Mouse (Mus musculus) brain, embryonic 14.5 days (tissue): ENCODE results near the gene Gm17268.

Source experiments
- CTCF ChIP-seq: fragments of 200-500 bp; IDR thresholded peaks from 2 replicates; pipeline ENCODE4 v1.5.1; 2012; ENCODE audit warnings: inconsistent platforms, mild to moderate bottlenecking, moderate library complexity, borderline replicate concordance; ENCODE audit not compliant: insufficient read depth, insufficient read length; ENCODE audit errors: extremely low read depth
- POLR2A ChIP-seq: fragments of 200-500 bp; IDR thresholded peaks from 2 replicates; pipeline ENCODE4 v1.6.1; 2012; ENCODE audit warnings: mild to moderate bottlenecking, inconsistent platforms, borderline replicate concordance; ENCODE audit not compliant: poor library complexity, insufficient read depth, insufficient read length, severe bottlenecking; ENCODE audit errors: extremely low read depth

- TF ChIP-seq POLR2A: no peak
- TF ChIP-seq CTCF: no peak
These were observed 31.5 kb downstream of the Gm17268 start for GRCm38 (mm10) chr11:82006796-82007423.
